Mouse (Mus musculus) small intestine, adult 2 months (tissue): ENCODE results near the gene Dmkn.

Source experiments
- CTCF ChIP-seq: fragments of 200-500 bp; IDR thresholded peaks from 2 replicates; pipeline ENCODE4 v1.5.1; 2012; ENCODE audit warnings: low read depth, mild to moderate bottlenecking, control low read depth, inconsistent platforms, low read length, moderate library complexity, mixed read lengths; ENCODE audit not compliant: insufficient replicate concordance, insufficient read length; ENCODE audit errors: extremely low read depth
- POLR2A ChIP-seq: fragments of 200-500 bp; IDR thresholded peaks from 2 replicates; pipeline ENCODE4 v1.6.1; 2012; ENCODE audit warnings: low read depth, mild to moderate bottlenecking, control low read depth, inconsistent platforms, low read length, moderate library complexity

- TF ChIP-seq POLR2A (no peak), CTCF (no peak)
Observed at GRCm38 (mm10) chr7:30790141-30790540, 26.6 kb downstream of the Dmkn start.
